Mouse (Mus musculus): ENCODE measurements at regions not wholly inside any gene's neighbourhood (a gene's known extent, or its start where the extent isn't known, plus 50 kb on each side); places are given as distances from the start of the nearest gene placed in this dataset.

GRCm38 (mm10) chr15:70618131-70618674 is 3216.2 kb upstream of the Gm6569 start:
- Histone ChIP-seq H3K27ac (ENCODE audit: low read length) (no peak overlapping the region), H3K4me2 (ENCODE audit: low read depth, low read length) (no peak overlapping the region), H3K4me3 (ENCODE audit: low read length) (no peak overlapping the region), H3K27me3 (ENCODE audit: control insufficient read depth, insufficient read depth, low read length) (no peaks in the 10 kb centered on the region), H3K36me3 (ENCODE audit: control insufficient read depth, insufficient read depth) (no peaks in the 10 kb centered on the region), H3K9me3 (replicated peaks; ENCODE audit: control insufficient read depth, low read length) (no peaks in the 10 kb centered on the region), H3K4me1 (ENCODE audit: control insufficient read depth, insufficient read depth, low read length) (no peaks in the 10 kb centered on the region), H3K9ac (ENCODE audit: low read length) (no peak overlapping the region)
- 65% methylated on average over 2 of the region's 2 CpGs for WGBS
- no peak for ATAC-seq (replicated peaks; ENCODE audit: extremely low read depth, insufficient read depth, low FRiP score)

GRCm38 (mm10) chr15:70641051-70641552 is 3193.3 kb upstream of the Gm6569 start:
- no peaks in the 10 kb centered on the region for H3K27me3 ChIP-seq (ENCODE audit: control insufficient read depth, insufficient read depth, low read length)
- H3K27ac ChIP-seq (ENCODE audit: low read length): no peak overlapping the region
- no peak overlapping the region for H3K9ac ChIP-seq (ENCODE audit: low read length)
- H3K4me2 ChIP-seq (ENCODE audit: low read depth, low read length): no peak overlapping the region
- no peaks in the 10 kb centered on the region for H3K4me1 ChIP-seq (ENCODE audit: control insufficient read depth, insufficient read depth, low read length)
- no peaks in the 10 kb centered on the region for H3K9me3 ChIP-seq (replicated peaks; ENCODE audit: control insufficient read depth, low read length)
- 63% methylated on average over 2 of the region's 2 CpGs for WGBS
- H3K4me3 ChIP-seq (ENCODE audit: low read length): no peak overlapping the region
- ATAC-seq (replicated peaks; ENCODE audit: extremely low read depth, insufficient read depth, low FRiP score): no peak
- no peaks in the 10 kb centered on the region for H3K36me3 ChIP-seq (ENCODE audit: control insufficient read depth, insufficient read depth)

- Histone ChIP-seq H3K27me3 (ENCODE audit: control insufficient read depth, insufficient read depth, low read length) (no peaks in the 10 kb centered on the region), H3K36me3 (ENCODE audit: control insufficient read depth, insufficient read depth) (no peaks in the 10 kb centered on the region), H3K9me3 (replicated peaks; ENCODE audit: control insufficient read depth, low read length) (no peaks in the 10 kb centered on the region), H3K4me1 (ENCODE audit: control insufficient read depth, insufficient read depth, low read length) (no peaks in the 10 kb centered on the region), H3K4me2 (ENCODE audit: low read depth, low read length) (no peak overlapping the region), H3K4me3 (ENCODE audit: low read length) (no peak overlapping the region), H3K9ac (ENCODE audit: low read length) (no peak overlapping the region), H3K27ac (ENCODE audit: low read length) (no peak overlapping the region)
- ATAC-seq (replicated peaks; ENCODE audit: extremely low read depth, insufficient read depth, low FRiP score): no peak
Observed at GRCm38 (mm10) chr15:70644447-70645202, 3189.7 kb upstream of the Gm6569 start.

- no peaks in the 10 kb centered on the region for H3K27me3 ChIP-seq (ENCODE audit: control insufficient read depth, insufficient read depth, low read length)
- H3K4me2 ChIP-seq (ENCODE audit: low read depth, low read length): no peak overlapping the region
- H3K9ac ChIP-seq (ENCODE audit: low read length): no peak overlapping the region
- no peak overlapping the region for H3K4me3 ChIP-seq (ENCODE audit: low read length)
- H3K36me3 ChIP-seq (ENCODE audit: control insufficient read depth, insufficient read depth): no peaks in the 10 kb centered on the region
- 66% methylated on average over 1 of the region's 1 CpGs for WGBS
- no peak overlapping the region for H3K27ac ChIP-seq (ENCODE audit: low read length)
- no peaks in the 10 kb centered on the region for H3K9me3 ChIP-seq (replicated peaks; ENCODE audit: control insufficient read depth, low read length)
- no peak for ATAC-seq (replicated peaks; ENCODE audit: extremely low read depth, insufficient read depth, low FRiP score)
- H3K4me1 ChIP-seq (ENCODE audit: control insufficient read depth, insufficient read depth, low read length): no peaks in the 10 kb centered on the region
Observed at GRCm38 (mm10) chr15:70675549-70675948, 3158.8 kb upstream of the Gm6569 start.

- WGBS: 68% methylated on average over 2 of the region's 2 CpGs
- no peak overlapping the region for H3K9ac ChIP-seq (ENCODE audit: low read length)
- no peaks in the 10 kb centered on the region for H3K4me1 ChIP-seq (ENCODE audit: control insufficient read depth, insufficient read depth, low read length)
- no peak overlapping the region for H3K4me3 ChIP-seq (ENCODE audit: low read length)
- no peak overlapping the region for H3K27ac ChIP-seq (ENCODE audit: low read length)
- no peaks in the 10 kb centered on the region for H3K36me3 ChIP-seq (ENCODE audit: control insufficient read depth, insufficient read depth)
- no peak for ATAC-seq (replicated peaks; ENCODE audit: extremely low read depth, insufficient read depth, low FRiP score)
- no peaks in the 10 kb centered on the region for H3K9me3 ChIP-seq (replicated peaks; ENCODE audit: control insufficient read depth, low read length)
- H3K4me2 ChIP-seq (ENCODE audit: low read depth, low read length): no peak overlapping the region
- no peaks in the 10 kb centered on the region for H3K27me3 ChIP-seq (ENCODE audit: control insufficient read depth, insufficient read depth, low read length)
Observed at GRCm38 (mm10) chr15:70704547-70704946, 3129.8 kb upstream of the Gm6569 start.

- H3K4me3 ChIP-seq (ENCODE audit: low read length): no peak overlapping the region
- no peaks in the 10 kb centered on the region for H3K27me3 ChIP-seq (ENCODE audit: control insufficient read depth, insufficient read depth, low read length)
- no peak overlapping the region for H3K4me2 ChIP-seq (ENCODE audit: low read depth, low read length)
- no peak for ATAC-seq (replicated peaks; ENCODE audit: extremely low read depth, insufficient read depth, low FRiP score)
- no peaks in the 10 kb centered on the region for H3K9me3 ChIP-seq (replicated peaks; ENCODE audit: control insufficient read depth, low read length)
- H3K9ac ChIP-seq (ENCODE audit: low read length): no peak overlapping the region
- H3K36me3 ChIP-seq (ENCODE audit: control insufficient read depth, insufficient read depth): no peaks in the 10 kb centered on the region
- no peak overlapping the region for H3K27ac ChIP-seq (ENCODE audit: low read length)
- H3K4me1 ChIP-seq (ENCODE audit: control insufficient read depth, insufficient read depth, low read length): no peaks in the 10 kb centered on the region
Observed at GRCm38 (mm10) chr15:70713736-70714135, 3120.6 kb upstream of the Gm6569 start.

DNA sequence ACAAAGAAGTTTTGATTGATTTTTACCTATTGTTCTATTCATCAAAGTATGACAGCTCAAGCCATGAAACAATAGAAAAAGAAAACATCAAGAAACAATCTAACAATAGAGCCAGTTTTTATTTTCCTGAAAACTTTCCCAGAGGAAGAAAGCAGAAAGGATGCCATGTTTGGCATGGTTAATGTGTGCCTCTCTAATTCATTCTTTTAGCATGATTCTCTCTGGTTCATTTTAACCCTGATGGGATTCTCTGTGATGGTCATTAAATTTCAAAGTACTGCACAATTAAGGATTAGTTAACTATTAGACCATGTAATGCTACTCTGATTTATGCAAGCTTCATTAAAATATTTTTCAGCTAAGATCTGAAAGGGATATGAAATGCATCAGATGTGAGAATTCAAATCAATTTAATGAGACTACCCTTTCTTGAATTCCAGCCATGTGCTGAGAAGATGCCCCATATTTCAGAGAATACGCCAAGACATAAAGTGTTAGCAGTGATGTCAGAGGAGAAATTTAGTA is 3106.9 kb upstream of the Gm6569 start:
- no peak overlapping the region for H3K27ac ChIP-seq (ENCODE audit: low read length)
- H3K27me3 ChIP-seq (ENCODE audit: control insufficient read depth, insufficient read depth, low read length): no peaks in the 10 kb centered on the region
- 71% methylated on average over 1 of the region's 1 CpGs for WGBS
- no peak for ATAC-seq (replicated peaks; ENCODE audit: extremely low read depth, insufficient read depth, low FRiP score)
- no peaks in the 10 kb centered on the region for H3K36me3 ChIP-seq (ENCODE audit: control insufficient read depth, insufficient read depth)
- H3K9me3 ChIP-seq (replicated peaks; ENCODE audit: control insufficient read depth, low read length): no peaks in the 10 kb centered on the region
- H3K4me1 ChIP-seq (ENCODE audit: control insufficient read depth, insufficient read depth, low read length): no peaks in the 10 kb centered on the region
- H3K4me2 ChIP-seq (ENCODE audit: low read depth, low read length): no peak overlapping the region
- H3K4me3 ChIP-seq (ENCODE audit: low read length): no peak overlapping the region
- H3K9ac ChIP-seq (ENCODE audit: low read length): no peak overlapping the region

GRCm38 (mm10) chr15:70727956-70728355 is 3106.4 kb upstream of the Gm6569 start:
- Histone ChIP-seq H3K4me2 (ENCODE audit: low read depth, low read length) (no peak overlapping the region), H3K9me3 (replicated peaks; ENCODE audit: control insufficient read depth, low read length) (no peaks in the 10 kb centered on the region), H3K27me3 (ENCODE audit: control insufficient read depth, insufficient read depth, low read length) (no peaks in the 10 kb centered on the region), H3K4me1 (ENCODE audit: control insufficient read depth, insufficient read depth, low read length) (no peaks in the 10 kb centered on the region), H3K36me3 (ENCODE audit: control insufficient read depth, insufficient read depth) (no peaks in the 10 kb centered on the region), H3K9ac (ENCODE audit: low read length) (no peak overlapping the region), H3K27ac (ENCODE audit: low read length) (no peak overlapping the region), H3K4me3 (ENCODE audit: low read length) (no peak overlapping the region)
- no peak for ATAC-seq (replicated peaks; ENCODE audit: extremely low read depth, insufficient read depth, low FRiP score)
- 77% methylated on average over 1 of the region's 1 CpGs for WGBS

DNA sequence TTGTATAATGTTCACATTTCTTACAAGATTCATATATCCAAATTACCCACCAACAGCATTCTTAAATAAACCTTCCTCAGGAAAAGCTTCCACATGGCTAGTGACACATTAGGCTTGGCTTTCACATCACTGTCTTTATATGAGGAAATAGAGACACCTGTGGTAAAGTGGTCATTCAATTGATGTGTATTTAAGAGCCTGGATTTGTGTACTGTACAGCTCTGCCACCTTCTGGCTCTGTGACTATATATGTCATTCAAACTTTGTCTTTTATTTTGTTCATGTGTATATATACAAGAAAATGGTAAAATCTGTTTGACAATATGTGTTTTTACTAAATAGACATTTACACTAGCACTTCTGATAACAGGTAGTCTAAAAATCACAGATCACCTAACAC is 3090.1 kb upstream of the Gm6569 start:
- Histone ChIP-seq H3K27me3 (ENCODE audit: control insufficient read depth, insufficient read depth, low read length) (no peaks in the 10 kb centered on the region), H3K4me3 (ENCODE audit: low read length) (no peak overlapping the region), H3K4me2 (ENCODE audit: low read depth, low read length) (no peak overlapping the region), H3K4me1 (ENCODE audit: control insufficient read depth, insufficient read depth, low read length) (no peaks in the 10 kb centered on the region), H3K27ac (ENCODE audit: low read length) (no peak overlapping the region), H3K9me3 (replicated peaks; ENCODE audit: control insufficient read depth, low read length) (0 out of 2 replicates have a peak, but pooled peaks cover 3% of the 10 kb centered on the region), H3K36me3 (ENCODE audit: control insufficient read depth, insufficient read depth) (no peaks in the 10 kb centered on the region), H3K9ac (ENCODE audit: low read length) (no peak overlapping the region)
- ATAC-seq (replicated peaks; ENCODE audit: extremely low read depth, insufficient read depth, low FRiP score): no peak

Measured in heart, embryonic 16.5 days (tissue).